Mouse (Mus musculus): ENCODE results near the gene Lrch4.

Gene Lrch4

DNA sequence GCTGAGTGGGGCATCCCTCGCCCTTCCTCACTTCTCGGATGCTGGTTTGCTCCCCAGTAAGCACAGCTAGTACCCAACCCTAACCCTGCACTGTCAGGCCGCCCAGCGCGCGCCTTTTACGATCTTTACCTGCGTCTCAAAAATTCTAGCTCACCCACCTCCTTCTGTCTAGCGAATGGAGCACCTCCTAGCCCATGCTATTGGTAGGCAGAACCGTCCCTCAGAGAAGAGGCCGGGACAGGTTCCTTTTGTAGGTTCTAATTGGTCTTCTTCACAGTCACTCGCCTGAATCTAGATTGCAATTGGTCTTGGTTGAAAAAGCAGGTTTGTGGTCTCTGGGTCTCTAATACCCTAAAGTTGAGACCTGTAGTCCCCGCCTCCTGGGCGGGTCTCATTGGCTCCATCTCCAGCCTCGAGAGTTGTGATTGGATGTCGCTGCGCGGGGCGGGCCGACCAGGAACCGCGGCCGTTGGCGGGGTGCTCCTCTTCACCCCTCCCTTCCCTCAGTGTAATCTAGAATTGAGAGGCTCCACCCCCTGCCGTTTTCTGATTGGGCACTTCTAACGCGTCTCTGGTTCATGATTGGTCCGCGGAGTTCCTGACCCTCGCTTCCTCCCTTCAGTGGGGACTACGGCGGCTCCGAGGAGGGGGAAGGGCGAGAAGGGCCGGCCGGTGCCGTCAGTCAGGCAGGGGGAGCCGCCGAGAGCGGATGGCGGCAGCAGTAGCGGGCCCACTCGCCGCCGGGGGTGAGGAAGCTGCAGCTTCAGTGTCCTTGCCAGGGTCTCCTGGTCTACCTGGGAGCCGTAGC lies at the start of gene Lrch4, which contains the start of the genes Fbxo24 and Gm20605:
TSS of gene Lrch4 (plus strand) at position 624 of the 808 bp plus-strand sequence.
TSS of gene Fbxo24 (minus strand) at position 505 of the 808 bp plus-strand sequence.
TSS of gene Gm20605 (plus strand) at position 678 of the 808 bp plus-strand sequence.
- peak; percentile 99 for DNase-seq

DNA sequence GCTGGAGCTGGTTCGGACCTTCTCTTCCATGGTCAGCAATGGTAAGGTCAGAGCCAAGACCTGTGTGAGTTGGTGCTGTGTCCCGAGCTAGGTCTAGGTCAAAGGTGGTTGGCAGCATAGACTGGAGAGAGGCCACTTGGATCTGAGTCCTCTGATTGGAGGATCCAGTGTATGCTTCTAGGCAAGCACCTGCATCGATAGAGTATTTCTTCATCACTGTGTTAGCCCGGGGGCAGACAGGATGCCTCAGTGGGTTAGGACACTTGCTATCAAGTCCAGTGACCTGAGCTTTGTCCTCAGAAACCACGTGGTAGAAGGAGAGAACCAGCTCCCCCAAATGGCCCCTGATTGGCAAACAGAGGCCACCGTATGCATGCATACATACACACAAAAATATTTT lies 48.7 kb upstream of the Lrch4 start:
- DNase-seq = no peak

DNA sequence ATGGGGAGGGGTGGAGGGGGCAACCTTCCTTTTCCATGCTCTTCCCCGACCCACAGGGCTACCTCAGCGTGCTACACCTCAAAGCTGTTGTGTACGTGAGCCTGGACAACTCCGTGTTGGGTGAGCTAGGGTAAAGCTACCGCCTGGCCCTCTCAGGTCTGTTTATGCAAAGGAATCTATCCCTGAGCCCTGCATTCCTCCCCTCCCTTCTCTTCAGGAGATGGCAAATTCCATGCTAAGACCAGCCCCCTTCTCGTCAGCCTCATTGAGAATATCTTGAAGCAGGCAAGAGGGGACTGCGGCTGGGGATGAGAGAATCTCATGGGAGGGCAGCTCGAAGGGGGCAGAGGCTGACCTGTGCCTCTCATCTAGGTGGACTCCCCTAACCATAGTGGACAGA lies 46.2 kb upstream of the Lrch4 start:
- DNase-seq = no peak

DNA sequence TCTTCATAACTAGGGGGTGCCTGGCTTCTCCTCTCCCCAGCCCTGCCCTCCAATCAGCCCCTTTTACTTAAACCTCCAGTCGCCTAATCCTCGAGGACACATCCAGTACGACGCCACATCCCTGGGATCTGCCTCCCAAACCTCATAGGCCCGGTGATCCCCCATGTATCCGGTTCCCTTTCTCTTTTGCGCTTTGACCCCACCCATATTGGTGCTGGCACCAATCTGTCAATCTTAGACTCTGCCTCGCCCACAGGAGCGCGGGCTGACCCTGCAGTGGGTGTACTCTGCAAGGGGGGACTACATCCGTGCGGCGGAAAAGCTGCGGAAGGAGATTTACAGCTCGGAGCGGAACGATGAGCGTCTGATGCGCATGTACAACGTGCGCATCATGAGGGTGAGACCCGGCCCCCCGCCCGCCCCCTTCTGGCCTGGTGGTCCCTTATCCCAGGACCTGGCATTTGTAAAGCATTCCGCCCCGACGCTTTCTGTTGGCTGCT lies 45.2 kb upstream of the Lrch4 start:
- DNase-seq = peak; percentile 31

DNA sequence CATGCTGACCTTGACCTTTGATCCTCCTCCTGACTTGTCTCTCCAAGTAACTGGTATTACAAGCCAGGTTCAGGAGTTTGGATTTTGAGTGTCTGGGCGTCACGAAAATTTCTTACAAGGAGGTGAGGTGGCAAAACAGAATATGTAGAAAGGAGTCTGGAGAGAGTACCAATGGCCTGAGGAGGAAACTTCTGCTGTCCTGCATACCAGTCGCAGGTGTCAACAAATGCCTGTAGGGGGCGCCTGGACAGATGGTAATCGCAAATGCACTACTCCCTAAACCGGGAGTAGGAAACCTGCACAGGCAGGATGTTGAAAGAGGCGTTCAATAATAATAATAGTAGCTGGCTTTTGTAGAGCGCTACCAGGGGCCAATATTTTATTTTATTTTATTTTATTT lies 43.9 kb upstream of the Lrch4 start:
- DNase-seq = peak; percentile 78

DNA sequence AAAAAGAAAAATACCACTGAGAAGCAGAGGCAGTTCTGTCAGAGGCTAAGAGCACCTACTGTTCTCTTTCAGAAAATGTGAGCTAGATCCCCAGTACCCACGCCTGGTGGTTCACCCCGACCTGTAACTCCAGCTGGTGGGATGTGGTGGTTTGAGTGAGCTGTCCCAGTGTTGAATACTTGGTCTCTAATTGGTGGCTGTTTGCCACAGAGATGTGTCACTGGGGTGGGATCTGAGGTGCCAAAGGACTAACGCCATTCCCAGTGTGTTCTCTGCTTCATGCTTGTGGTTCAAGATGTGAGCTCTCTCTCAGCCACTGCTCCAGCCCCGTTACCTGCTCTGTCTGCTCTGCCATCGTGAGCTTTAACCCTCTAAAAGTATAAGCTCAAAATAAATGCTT lies 38.4 kb upstream of the Lrch4 start:
- no peak for DNase-seq

DNA sequence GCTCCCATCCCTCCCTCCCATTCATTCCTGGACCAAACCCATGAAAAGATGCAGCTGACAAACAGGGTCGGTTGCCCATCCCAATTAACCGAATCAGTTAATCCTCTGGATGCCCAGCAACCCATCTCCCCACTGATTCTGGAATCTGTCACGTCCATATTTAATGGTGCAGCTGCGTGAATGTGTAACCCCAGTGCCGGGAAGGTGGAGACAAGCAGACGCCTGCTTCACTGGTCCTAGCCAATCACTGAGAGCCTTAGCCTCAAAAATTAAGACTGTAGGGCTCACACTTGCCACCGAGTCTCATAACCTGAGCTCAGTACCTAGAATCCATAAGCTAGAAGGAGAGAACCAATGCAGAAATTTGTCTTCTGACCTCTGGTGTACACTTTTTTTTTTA lies 33.0 kb upstream of the Lrch4 start:
- DNase-seq = no peak

DNA sequence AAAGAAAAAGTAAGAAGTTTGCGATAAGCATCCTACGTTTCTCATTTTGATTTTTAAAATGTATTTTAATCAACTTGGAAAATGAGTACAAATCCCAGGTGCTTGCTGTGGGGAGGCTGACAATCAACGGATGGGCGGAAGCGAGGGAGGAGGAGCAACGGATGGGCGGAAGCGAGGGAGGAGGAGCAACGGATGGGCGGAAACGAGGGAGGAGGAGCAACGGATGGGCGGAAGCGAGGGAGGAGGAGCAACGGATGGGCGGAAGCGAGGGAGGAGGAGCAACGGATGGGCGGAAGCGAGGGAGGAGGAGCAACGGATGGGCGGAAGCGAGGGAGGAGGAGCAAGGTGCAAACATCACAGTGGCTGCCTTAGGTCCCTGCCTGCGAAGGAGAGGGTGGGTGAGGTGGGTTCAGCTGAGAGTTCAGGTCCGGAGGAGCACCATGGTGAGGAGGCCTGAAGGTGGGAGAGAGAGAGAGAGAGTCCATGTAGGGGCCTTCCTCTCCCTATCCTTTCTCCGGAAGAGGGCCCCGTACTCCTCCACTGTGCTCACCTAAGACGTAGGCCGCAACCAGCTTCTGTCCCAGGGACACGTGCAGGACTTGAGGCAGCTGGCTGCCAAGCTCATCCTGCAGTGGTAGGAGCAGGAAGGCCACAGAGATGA lies 32.2 kb upstream of the Lrch4 start:
- DNase-seq = peak; percentile 63

DNA sequence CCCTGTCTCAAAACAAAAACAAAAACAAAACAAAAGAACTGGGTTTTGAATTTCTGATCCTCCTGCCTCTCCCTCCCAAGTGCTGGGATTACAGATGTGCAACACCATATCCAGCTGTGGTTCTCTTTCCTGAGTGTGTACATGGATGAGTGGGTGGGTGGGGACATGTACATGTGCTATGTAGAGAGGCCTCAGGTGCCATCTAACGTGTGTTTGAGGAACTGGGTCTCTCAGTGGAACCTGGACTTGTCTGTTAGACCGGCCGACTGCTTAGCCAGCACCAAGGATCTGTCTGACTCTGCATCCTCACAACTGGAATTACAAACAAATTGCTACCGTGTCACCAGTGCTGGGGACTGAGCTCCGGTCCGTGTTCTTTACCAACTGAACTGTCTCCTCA lies 31.3 kb upstream of the Lrch4 start:
- DNase-seq = no peak

DNA sequence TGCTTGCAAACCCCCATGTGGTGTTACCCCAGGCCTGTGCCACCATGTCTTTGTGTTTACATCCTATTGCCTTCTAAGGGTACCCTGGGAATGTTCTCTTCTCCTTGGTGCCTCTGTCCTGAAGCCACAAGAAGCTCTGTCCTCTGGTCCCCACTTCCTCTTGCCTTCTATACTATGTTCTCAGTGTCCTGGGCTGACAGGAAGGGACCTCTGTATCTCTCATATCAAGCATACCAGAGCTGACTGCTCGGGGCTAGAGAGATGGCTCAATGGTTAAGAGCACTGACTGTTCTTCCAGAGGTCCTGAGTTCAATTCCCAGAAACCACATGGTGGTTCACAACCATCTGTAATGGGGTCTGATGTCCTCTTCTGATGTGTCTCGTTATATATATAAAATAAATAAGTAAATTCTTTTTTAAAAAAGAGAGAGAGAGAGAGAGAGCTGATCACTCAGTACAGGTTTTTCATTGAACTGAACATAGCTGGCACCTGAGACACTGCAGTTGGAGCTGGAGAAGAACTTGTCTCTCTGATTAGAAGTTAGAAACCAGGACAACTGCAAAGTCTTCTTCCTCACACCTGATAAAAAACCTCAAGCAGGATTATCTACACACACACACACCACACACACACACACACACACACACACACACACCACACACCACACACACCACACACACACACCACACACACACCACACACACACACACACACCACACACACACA lies 30.7 kb upstream of the Lrch4 start:
- no peak for DNase-seq

DNA sequence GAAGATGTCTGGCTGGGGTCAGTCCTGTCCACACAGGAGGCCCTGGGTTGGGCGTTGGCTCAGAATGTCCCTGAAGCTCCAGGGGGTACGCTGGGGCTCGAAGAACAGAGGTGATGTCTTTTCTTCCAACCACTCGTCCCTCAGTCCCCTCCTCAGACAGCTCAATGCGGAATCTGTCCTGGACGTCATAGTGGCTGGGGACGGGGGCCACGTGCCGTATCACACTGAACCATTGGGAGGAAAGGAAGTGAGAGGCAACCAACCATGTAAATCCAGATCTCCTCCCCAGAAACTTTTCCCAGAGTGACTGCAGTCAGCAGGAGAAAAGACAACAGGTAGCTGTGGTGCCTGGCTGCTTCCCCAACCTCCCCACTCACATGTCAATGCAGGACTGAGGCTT lies 29.3 kb upstream of the Lrch4 start:
- no peak for DNase-seq

DNA sequence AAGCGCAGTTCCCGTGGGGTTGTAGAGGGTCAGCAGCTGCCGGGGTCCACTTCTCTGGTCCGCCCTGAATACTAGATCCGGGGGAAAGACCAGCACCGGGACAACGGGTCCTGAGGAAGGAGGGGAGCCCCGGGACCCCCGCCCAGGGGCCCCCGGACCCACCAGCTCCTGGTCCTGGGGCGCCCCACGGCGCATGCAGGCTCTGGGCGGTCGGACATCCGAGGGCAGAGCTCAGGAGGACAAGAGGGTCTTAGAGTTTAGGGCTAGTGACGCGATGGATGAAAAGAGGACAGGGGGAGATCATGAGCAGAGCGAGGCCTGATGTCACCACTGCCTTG lies 28.7 kb upstream of the Lrch4 start:
- DNase-seq = no peak

DNA sequence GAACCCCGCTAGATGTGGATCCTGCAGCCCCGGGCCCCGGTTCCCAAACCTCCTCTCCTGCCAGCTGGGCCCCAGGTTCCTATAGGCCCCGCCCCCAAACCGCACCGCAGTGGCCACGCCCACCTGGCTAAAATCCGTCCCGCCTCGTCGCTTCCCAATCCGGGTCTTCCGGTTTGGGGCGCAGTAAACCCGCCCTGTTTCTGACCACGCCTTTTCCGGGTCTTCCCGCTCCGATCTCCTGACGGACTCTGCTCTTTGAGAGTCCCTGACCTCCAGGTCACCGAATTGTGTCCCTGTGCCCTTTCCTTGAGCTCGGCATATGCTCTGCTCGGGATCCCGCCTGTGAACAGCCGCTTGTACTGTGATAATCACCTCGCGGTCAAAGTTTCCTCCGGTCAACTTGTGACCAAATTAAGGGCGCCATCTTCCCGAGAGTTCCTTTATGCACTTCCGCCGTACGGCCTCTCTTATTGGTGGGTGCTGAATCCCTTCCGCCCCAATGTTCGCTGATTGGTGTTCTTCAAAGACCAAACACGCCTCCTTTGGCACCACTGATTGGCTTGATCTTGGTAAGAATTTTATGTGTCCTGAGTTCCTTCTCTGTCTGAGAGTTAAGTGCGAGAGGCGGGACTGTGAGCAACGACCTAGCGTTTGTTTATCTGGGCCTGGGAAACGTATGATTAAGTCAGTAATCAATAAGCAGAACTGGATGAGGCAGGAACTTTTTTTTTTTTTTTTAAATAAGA lies 28.1 kb upstream of the Lrch4 start, which contains the start of gene Mospd3:
TSS of gene Mospd3 (minus strand) at position 440 of the 746 bp plus-strand sequence.
- peak; percentile 98 for DNase-seq

DNA sequence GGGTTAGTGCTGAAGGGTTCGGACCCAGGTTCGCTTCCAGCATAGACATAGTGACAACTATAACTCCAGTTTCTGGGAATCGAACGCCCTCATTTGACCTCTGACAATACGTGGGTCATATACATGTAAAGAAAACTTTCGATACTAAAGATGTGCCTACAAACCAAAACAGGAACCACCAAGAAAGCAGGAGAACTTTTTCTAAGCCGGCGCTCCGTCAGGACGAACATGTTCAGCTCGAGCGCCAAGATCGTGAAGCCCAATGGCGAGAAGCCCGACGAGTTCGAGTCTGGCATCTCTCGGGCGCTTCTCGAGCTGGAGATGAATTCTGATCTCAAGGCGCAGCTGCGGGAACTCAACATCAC lies 27.6 kb upstream of the Lrch4 start:
- peak; percentile 57 for DNase-seq

DNA sequence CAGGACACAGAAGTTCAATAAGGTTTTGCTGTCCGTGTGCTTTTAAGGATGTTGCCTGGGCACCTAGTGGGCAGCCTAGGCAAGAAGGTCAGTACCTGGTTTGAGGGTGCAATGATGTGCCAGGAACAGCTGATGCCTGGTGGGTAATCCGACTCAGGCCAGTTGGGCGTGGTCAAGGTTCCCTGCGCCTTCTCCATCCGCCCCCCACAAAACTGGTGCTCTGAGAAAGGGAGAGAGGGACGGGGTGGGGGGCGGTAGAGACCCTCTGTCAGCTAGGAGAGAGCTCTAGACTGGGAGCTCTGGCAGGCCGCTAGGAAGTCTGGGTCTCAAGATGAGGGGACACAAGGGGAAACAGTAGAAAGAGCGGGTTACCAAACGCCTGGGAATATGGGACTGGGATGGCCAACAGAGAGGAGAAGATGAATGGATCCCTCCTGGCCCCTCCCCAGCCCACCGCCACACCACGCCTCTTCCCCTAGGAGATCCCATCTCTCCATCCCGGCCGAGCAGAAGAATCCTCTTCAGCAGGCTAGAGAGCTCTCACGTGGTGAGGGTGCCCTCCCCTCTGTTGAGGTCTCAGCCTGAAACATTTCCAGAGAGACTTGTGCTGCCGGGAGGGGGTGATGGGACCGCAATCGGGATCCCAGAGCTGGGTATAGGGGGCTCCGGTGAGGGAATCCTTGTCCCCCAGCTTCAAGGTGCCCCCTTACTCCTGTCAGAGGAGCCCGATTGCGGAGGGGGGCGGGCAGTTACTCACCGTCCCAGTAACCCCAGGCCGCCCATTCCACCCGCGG lies 20.9 kb upstream of the Lrch4 start:
- no peak for DNase-seq

DNA sequence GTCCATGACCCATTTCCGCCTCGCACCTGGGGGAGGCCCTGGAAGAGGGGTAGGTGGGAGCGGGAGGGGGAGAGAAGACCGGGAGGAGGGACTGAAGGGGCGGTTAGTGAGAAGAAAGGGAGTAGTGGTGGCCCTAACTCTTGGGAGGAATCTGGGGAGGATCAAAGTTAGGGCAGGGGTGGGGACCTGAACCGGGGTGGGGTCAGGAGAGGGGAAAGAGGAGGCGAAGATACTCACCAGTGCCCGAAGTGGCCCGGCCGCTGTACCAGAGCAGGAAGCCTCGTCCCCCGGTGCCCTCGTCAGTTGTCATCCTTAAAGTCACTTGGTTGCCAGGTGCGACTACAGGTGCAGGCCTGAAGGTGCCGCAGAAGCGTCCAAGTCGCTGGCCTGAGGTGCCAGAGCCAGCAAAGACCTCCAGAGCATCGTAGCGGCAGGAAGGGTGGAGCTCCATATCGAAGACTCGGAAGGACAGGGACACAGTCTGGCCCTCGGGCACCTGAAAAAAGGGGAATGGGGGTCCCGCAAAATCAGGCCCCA lies 20.2 kb upstream of the Lrch4 start:
- DNase-seq = no peak

DNA sequence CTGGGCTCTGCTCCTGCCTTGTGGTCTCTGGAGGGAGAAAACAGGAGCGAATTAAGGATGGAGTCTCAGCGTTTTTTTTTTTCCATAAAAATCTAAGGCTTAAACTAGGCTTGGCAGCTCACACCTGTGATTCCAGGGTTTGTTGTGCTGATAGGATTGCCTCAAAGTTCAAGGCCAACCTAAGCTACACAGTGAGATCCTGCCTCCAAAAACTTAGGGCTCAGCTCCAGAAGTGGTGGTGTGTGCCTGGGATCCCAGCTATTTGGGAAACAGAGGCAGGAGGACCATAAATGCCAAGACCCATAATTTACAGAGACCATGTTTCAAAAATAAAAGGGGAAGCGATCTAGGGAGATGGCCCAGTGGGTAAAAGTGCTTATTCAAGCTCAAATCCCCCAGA lies 19.6 kb upstream of the Lrch4 start:
- DNase-seq = no peak

DNA sequence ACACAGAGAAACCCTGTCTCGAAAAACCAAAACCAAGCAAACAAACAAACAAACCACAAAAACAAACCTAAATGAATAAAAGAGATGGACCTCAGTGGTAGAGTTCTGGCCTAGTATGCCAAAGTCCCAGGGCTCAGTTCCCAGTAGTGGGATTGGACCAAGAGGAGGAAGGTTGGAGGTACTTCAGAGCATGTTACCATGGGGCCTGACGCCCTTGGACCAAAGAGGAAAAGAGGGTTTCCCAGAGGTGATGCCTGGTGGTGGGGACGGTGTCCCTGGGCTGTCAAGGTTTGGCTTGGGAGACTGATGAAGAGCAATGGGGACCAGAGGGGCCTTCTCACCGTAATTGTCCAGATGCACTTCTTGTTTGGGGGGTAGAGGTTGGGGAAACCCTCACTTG lies 18.9 kb upstream of the Lrch4 start:
- DNase-seq = no peak

DNA sequence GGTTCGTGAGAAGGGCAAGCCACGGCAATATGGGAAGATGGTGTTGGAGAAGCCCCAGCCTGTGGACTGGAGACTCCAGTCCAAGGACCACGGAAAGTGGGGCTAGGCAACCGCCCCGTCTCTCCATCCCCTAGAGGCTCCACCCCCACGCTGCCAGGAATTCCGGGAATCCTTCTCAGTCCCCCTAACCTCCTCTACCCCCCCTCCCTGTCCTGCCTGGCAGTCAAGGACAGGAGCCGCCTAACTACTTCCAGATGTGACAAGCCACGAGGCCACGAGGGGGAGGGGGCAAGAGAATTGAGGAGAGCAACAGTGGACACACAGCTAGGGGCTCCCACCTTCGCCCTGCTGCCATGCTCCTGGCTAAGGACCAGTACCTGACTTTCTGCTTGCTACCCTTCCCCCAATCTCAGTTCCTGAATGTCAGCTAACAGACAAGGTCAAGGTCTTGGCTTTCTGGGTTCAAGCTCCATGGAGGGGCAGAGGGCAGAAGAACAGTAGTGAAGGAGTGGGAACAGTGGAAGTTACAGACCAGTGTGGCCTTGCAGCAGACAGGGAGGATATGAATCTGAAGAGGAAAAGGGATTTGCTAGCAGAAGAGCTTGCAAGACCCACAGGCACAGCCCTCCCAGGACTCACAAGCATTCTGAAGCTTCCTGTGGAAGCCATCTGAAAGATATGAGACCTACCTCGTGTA lies 18.2 kb upstream of the Lrch4 start:
- peak; percentile 62 for DNase-seq

DNA sequence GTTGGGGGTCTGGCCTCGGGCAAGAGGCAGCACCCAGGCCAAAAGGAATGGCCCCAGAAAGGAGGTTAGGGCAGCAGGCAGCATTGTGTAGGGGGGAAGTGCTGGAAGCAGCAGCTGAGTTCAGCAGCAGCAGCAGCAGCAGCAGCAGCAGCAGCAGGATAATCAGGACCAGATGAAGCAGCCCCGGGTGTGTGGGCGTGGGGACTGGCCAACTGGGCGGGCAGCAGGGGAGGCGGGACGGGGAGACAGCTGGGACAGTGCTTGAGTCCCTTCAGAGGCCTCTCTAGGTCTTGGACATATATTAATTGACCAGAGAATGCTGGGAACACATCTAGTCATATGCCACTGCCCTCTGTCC lies 17.7 kb upstream of the Lrch4 start:
- peak; percentile 53 for DNase-seq

DNA sequence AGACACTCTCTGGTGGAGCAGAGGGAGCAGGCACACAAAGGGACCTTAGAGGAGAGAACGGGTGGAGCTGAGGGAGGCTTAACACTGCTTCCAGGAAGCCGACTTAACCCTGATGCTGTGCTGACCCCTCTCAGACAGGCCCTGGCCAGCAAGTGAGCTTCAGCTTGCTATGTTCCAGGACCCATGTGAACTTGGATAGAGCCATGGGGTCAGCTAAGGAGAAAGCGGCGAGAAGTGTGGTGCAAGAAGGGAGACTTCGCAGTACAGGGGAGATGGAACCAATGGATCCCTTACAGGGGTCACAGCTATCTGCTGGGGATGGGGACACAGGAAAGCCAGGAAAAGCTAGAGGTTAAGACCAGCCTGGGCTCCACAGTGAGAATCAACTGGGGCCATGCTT lies 15.8 kb upstream of the Lrch4 start:
- DNase-seq = no peak
